Mouse (Mus musculus): Measurements from ENCODE around the gene Ccr9. TPM values are rescaled to one million over a fixed set of nuclear protein-coding genes. Genes with fewer than 3 reads are reported as not detected.
A peak's percentile ranks its signal among the peaks of the same experiment; 100 is the strongest.
"Not testable (repeated sequence)": the region's sequence is repeated elsewhere in the genome, so short reads cannot be mapped to it uniquely, and the experiment has no call there.

Gene Ccr9
- under 1 TPM in 1 of 2 experiments, not detected in 1; 0.15 TPM for total RNA-seq (2021)
- long read RNA-seq, experiment 1, partial matches to known transcripts: 0 of 2 reads
- long read RNA-seq, experiment 1, other reads (novel, unspliced or antisense): 2 of 2 reads
- long read RNA-seq, experiment 2, partial matches to known transcripts: 0 of 2 reads
- long read RNA-seq, experiment 2, other reads (novel, unspliced or antisense): 2 of 2 reads

- no peak for DNase-seq (ENCODE audit: low spot score in 2 of 2)
- no peak for TF ChIP-seq CTCF (conservative IDR thresholded peaks at IDR 0.05)
- peak within 1 kb of the TSS; percentile 36; the same call in 1 of the 2 replicates for H3K27ac ChIP-seq
- peak within 1 kb of the TSS; percentile 48 for H3K4me3 ChIP-seq
Measured at GRCm38 (mm10) chr9:123678327-123679105, at the start of gene Ccr9, which contains the start of gene Slc6a20a. Gene Ccr9 (plus strand): TSS chr9:123678439. Gene Slc6a20a (minus strand): TSS chr9:123678885.

- no peak for DNase-seq (ENCODE audit: low spot score in 2 of 2)
- TF ChIP-seq CTCF (conservative IDR thresholded peaks at IDR 0.05): no peak
- no peak overlapping the region for H3K27ac ChIP-seq
- H3K4me3 ChIP-seq: no peak overlapping the region
Measured at GRCm38 (mm10) chr9:123631666-123632065, 46.6 kb upstream of the Ccr9 start.

GRCm38 (mm10) chr9:123632281-123632680, 46.0 kb upstream of the Ccr9 start, which contains the start of gene Slc6a20b:
Gene Slc6a20b (minus strand): TSS chr9:123632565.
- DNase-seq (ENCODE audit: low spot score in 2 of 2): no peak
- no peak within 1 kb of the TSS for H3K4me3 ChIP-seq
- no peak within 1 kb of the TSS for H3K27ac ChIP-seq
- no peak for TF ChIP-seq CTCF (conservative IDR thresholded peaks at IDR 0.05)

GRCm38 (mm10) chr9:123632993-123633392, 45.2 kb upstream of the Ccr9 start:
- TF ChIP-seq CTCF (conservative IDR thresholded peaks at IDR 0.05): no peak
- no peak for DNase-seq (ENCODE audit: low spot score in 2 of 2)
- Histone ChIP-seq H3K27ac (no peak overlapping the region), H3K4me3 (no peak overlapping the region)

- no peak for TF ChIP-seq CTCF (conservative IDR thresholded peaks at IDR 0.05)
- Histone ChIP-seq H3K27ac (no peak overlapping the region), H3K4me3 (no peak overlapping the region)
- DNase-seq (ENCODE audit: low spot score in 2 of 2): no peak
Measured at GRCm38 (mm10) chr9:123636771-123637170, 41.5 kb upstream of the Ccr9 start.

GRCm38 (mm10) chr9:123638231-123638630, 40.0 kb upstream of the Ccr9 start:
- Histone ChIP-seq H3K27ac (no peak overlapping the region), H3K4me3 (no peak overlapping the region)
- no peak for DNase-seq (ENCODE audit: low spot score in 2 of 2)
- TF ChIP-seq CTCF (conservative IDR thresholded peaks at IDR 0.05): no peak

GRCm38 (mm10) chr9:123638668-123639089, 39.6 kb upstream of the Ccr9 start:
- Histone ChIP-seq H3K27ac (no peak overlapping the region), H3K4me3 (no peak overlapping the region)
- DNase-seq (ENCODE audit: low spot score in 2 of 2): peak; percentile 25 to 49
- TF ChIP-seq CTCF (conservative IDR thresholded peaks at IDR 0.05): peak; percentile 91

- no peak for DNase-seq (ENCODE audit: low spot score in 2 of 2)
- no peak overlapping the region for H3K4me3 ChIP-seq
- no peak overlapping the region for H3K27ac ChIP-seq
- no peak for TF ChIP-seq CTCF (conservative IDR thresholded peaks at IDR 0.05)
Measured at GRCm38 (mm10) chr9:123640106-123640505, 38.1 kb upstream of the Ccr9 start.

- Histone ChIP-seq H3K4me3 (no peak overlapping the region), H3K27ac (no peak overlapping the region)
- no peak for DNase-seq (ENCODE audit: low spot score in 2 of 2)
- no peak for TF ChIP-seq CTCF (conservative IDR thresholded peaks at IDR 0.05)
Measured at GRCm38 (mm10) chr9:123649785-123650511, 28.3 kb upstream of the Ccr9 start.

GRCm38 (mm10) chr9:123651369-123651768, 26.9 kb upstream of the Ccr9 start:
- Histone ChIP-seq H3K27ac (no peak overlapping the region), H3K4me3 (no peak overlapping the region)
- no peak for DNase-seq (ENCODE audit: low spot score in 2 of 2)
- no peak for TF ChIP-seq CTCF (conservative IDR thresholded peaks at IDR 0.05)

- TF ChIP-seq CTCF (conservative IDR thresholded peaks at IDR 0.05): no peak
- DNase-seq (ENCODE audit: low spot score in 2 of 2): no peak
- no peak overlapping the region for H3K27ac ChIP-seq
- H3K4me3 ChIP-seq: no peak overlapping the region
Measured at GRCm38 (mm10) chr9:123657457-123657856, 20.8 kb upstream of the Ccr9 start.

- 0 out of 2 replicates have a peak, but pooled peaks have one; percentile 5 for TF ChIP-seq CTCF (conservative IDR thresholded peaks at IDR 0.05)
- Histone ChIP-seq H3K27ac (no peak overlapping the region), H3K4me3 (no peak overlapping the region)
- DNase-seq (ENCODE audit: low spot score in 2 of 2): no peak
Measured at GRCm38 (mm10) chr9:123658981-123659380, 19.3 kb upstream of the Ccr9 start.

- not testable (repeated sequence) for H3K27ac ChIP-seq; DNase-seq (ENCODE audit: low spot score in 2 of 2); H3K4me3 ChIP-seq
Measured at GRCm38 (mm10) chr9:123659986-123660676, 18.1 kb upstream of the Ccr9 start.
